Mouse (Mus musculus) hindbrain, embryonic 11.5 days (tissue): Measurements from ENCODE around the gene Gbx2. TPM values are rescaled to one million over a fixed set of nuclear protein-coding genes. Genes with fewer than 3 reads are reported as not detected.
A peak's percentile ranks its signal among the peaks of the same experiment; 100 is the strongest.

Source experiments
- ATAC-seq: fragments of 200-750 bp; cut with Nextera tagmentation; 2 replicates; pipeline ENCODE4 v1.8.0; 2017; ENCODE audit warnings: mild to moderate bottlenecking, moderate TSS enrichment, moderate library complexity; ENCODE audit not compliant: low FRiP score
- DNase-seq: peaks from one replicate; pipeline ENCODE4 v3.0.0-alpha.2; 2015; ENCODE audit warnings: low spot score
- H3K27ac ChIP-seq: fragments of 300-500 bp; sonication (generic); 2 replicates; pipeline ENCODE4 v1.5.1; 2014; ENCODE audit warnings: mild to moderate bottlenecking, low read depth, low read length
- H3K27me3 ChIP-seq: fragments of 300-500 bp; sonication (generic); 2 replicates; pipeline ENCODE4 v1.6.1; 2014; ENCODE audit warnings: mild to moderate bottlenecking, low read length, moderate library complexity, mixed read lengths; ENCODE audit not compliant: control insufficient read depth, insufficient read depth
- H3K36me3 ChIP-seq: fragments of 300-500 bp; sonication (generic); 2 replicates; pipeline ENCODE4 v1.6.1; 2014; ENCODE audit warnings: mild to moderate bottlenecking, low read length, moderate library complexity, mixed read lengths; ENCODE audit not compliant: control insufficient read depth, insufficient read depth
- H3K4me1 ChIP-seq: fragments of 300-500 bp; sonication (generic); replicated peaks from 2 replicates; pipeline ENCODE4 v1.6.1; 2014; ENCODE audit warnings: low read length, mixed read lengths; ENCODE audit not compliant: control insufficient read depth, insufficient read depth
- H3K4me2 ChIP-seq: fragments of 300-500 bp; sonication (generic); replicated peaks from 2 replicates; pipeline ENCODE4 v1.6.1; 2014; ENCODE audit warnings: mild to moderate bottlenecking, low read depth, low read length
- H3K4me3 ChIP-seq: fragments of 300-500 bp; sonication (generic); 2 replicates; pipeline ENCODE4 v1.5.1; 2014; ENCODE audit warnings: low read depth, low read length
- H3K9ac ChIP-seq: fragments of 300-500 bp; sonication (generic); 2 replicates; pipeline ENCODE4 v1.6.1; 2014; ENCODE audit warnings: low read depth, low read length
- H3K9me3 ChIP-seq: fragments of 300-500 bp; sonication (generic); 2 replicates; pipeline ENCODE4 v1.6.1; 2016; ENCODE audit warnings: low read length; ENCODE audit not compliant: control insufficient read depth
- WGBS: fragments of 180-500 bp; shearing (Covaris S2); extraction: QIAGEN DNeasy Blood & Tissue Kit; methylation state at CpG from one replicate; pipeline ENCODE4 v1.1.7; 2014; 5-methylcytosine and 5-hydroxymethylcytosine counted together
- polyA plus RNA-seq: library from polyadenylated mRNA; unstranded; fragments of >200 nt; fragmentation: Nextera tagmentation; extraction: Ambion mirVana; gene quantifications from 2 replicates; pipeline ENCODE4 v1.2.1, GENCODE M21; 2014

The Gbx2 gene
- polyA plus RNA-seq, 1 experiment from 2014 or later, result 30.0 TPM

DNA sequence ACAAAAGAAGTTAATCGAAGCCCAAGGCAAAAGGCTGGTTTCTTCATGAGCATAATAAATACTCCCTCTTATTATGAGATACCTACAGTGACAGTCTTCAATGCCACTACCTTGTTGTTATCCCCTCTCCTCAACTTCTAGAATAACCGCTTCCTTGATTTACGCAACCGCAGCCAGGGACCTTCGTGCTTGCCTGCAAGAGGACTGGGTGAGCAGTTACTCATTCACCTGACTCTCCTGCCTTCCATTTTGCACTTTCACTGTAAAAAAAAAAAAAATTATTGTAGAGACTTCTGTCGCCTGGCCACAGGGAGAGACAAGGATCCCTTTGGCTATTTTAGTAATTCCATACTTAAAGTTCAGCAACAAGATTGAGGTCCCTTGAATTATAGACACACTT is 2.0 kb upstream of the Gbx2 start:
- no peak for DNase-seq
- ATAC-seq, result no peak
- WGBS, result 6% methylated on average over 6 of the region's 6 CpGs
- H3K36me3 ChIP-seq, result no peaks in the 10 kb centered on the region
- H3K4me2 ChIP-seq, result peak overlapping the region; percentile 89
- H3K27me3 ChIP-seq, result peaks cover 55% of the 10 kb centered on the region
- H3K4me3 ChIP-seq, result peak overlapping the region; percentile 65; the same call in 1 of the 2 replicates
- peak overlapping the region; percentile 25 for H3K27ac ChIP-seq
- 0 out of 2 replicates have a peak overlapping the region, but pooled peaks have one; percentile 11 for H3K9ac ChIP-seq
- H3K9me3 ChIP-seq, result no peaks in the 10 kb centered on the region
- peaks cover 24% of the 10 kb centered on the region for H3K4me1 ChIP-seq

DNA sequence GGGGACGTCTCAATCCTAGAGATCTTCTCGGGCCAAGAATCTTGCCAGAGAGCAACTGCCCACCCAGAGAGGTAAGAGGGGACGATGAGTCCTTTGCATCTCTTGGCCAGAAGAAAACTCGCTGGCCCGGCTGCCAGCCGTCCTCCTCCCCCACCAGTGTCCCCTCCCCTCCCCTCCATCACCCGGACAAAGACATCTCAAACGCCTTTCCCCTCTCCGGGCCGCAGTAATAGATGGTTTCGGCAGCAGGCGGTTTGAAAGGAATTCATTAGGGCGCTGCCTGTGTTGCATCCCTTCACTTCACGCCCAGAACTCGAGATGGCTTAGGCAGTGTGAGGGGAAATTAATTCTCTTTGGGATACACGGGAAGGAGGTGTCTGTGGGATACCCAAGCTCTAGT is 1.6 kb upstream of the Gbx2 start:
- peaks cover 53% of the 10 kb centered on the region for H3K27me3 ChIP-seq
- H3K4me3 ChIP-seq, result peak overlapping the region; percentile 65
- peak; percentile 74 for DNase-seq
- H3K4me1 ChIP-seq, result peaks cover 24% of the 10 kb centered on the region
- H3K9ac ChIP-seq, result peak overlapping the region; percentile 16; the same call in 1 of the 2 replicates
- ATAC-seq, result peak; percentile 36; the same call in 1 of the 2 replicates
- WGBS, result 0% methylated on average over 16 of the region's 16 CpGs
- no peaks in the 10 kb centered on the region for H3K9me3 ChIP-seq
- H3K27ac ChIP-seq, result peak overlapping the region; percentile 25; the same call in 1 of the 2 replicates
- H3K4me2 ChIP-seq, result peak overlapping the region; percentile 89
- H3K36me3 ChIP-seq, result no peaks in the 10 kb centered on the region

DNA sequence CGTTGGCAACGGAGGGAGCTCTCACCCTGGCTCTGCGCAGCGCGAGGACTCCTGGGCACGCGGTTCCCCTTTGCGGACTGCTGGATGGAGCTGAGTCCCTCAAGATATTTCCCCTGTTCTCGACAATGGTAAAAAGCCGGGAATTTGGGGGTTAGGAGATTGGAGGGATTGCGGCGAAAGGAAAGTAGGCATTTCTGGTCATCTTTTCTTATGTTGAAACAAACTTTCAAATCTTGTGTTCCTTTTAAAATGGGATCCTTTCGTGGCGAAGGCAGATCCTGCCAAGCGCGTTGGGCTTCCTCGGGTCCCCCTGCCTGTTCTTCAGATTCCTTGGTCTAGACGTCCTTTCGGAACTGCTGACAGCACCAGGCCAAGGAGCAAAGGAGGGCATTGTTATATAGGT is 1.0 kb upstream of the Gbx2 start:
- H3K4me1 ChIP-seq, result peaks cover 28% of the 10 kb centered on the region
- peak overlapping the region; percentile 65 for H3K4me3 ChIP-seq
- no peaks in the 10 kb centered on the region for H3K9me3 ChIP-seq
- no peak for ATAC-seq
- H3K36me3 ChIP-seq, result no peaks in the 10 kb centered on the region
- peak overlapping the region; percentile 25; the same call in 1 of the 2 replicates for H3K27ac ChIP-seq
- peaks cover 55% of the 10 kb centered on the region for H3K27me3 ChIP-seq
- peak overlapping the region; percentile 16; the same call in 1 of the 2 replicates for H3K9ac ChIP-seq
- peak overlapping the region; percentile 89 for H3K4me2 ChIP-seq
- peak; percentile 61 for DNase-seq
- under 1% methylated on average over 19 of the region's 19 CpGs for WGBS

DNA sequence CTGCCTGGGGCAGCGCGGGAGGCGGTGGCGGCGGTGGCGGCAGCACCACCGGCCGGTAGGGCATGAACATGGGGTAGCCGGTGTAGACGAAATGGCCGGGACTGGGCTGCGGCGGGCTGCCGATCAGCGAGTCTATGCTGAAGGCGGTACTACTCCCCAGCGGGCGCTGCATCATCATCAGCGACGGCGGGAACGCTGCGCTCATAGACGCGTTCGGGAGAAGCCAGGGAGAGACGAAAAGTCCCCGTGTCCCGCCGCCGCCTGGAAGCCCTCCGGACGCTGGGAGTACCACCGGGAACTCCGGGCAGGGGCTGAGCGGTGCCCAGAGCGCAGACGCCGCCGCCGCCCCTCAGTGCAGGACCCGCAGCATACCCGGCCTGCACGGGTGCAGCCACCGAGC is 428 bp downstream of the Gbx2 start:
- Histone ChIP-seq H3K4me2 (peak overlapping the region; percentile 89), H3K9me3 (no peaks in the 10 kb centered on the region), H3K36me3 (no peaks in the 10 kb centered on the region), H3K9ac (peak overlapping the region; percentile 81), H3K4me3 (peak overlapping the region; percentile 65), H3K27ac (peak overlapping the region; percentile 77), H3K4me1 (peaks cover 30% of the 10 kb centered on the region), H3K27me3 (peaks cover 53% of the 10 kb centered on the region)
- DNase-seq (peak; percentile 71), ATAC-seq (no peak; the same call in 1 of the 2 replicates)
- under 1% methylated on average over 40 of the region's 45 CpGs for WGBS

DNA sequence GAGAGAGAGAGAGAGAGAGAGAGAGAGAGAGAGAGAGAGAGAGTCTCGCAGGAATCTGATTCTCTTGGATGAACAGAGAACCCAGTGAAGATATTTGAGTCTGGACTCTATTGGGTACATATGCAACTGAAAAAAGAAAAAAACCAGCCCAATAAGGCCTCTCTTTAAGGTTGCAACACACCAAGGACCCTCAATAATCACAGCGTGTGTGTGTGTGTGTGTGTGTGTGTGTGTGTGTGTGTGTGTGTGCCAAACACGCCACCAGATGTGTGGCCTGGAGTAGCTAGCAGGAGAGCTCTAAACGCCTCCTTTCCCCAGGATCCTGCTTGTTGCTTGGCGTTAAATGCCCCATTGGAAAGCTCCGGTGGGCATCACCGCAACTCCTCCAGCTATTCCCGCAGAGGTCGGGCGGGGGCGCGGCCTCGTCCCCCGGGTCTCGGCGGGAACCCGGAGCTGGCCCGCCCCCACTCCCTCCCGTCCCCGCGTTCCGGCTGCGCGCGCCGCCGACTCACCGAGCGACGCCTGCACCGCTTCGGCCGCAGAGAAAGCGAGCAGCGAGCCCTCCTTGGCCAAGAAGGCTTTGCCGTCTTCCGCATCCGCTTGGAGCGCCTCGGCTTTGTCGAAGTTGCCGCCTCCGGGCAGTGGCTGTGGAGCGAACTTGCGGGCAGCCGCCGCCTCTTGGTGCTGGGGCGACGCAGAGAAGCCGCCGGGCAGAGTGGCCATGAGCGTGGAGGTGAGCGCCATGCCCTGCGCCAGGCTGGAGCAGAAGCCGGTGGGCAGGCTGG is 1.1 kb downstream of the Gbx2 start:
- no peak for ATAC-seq
- peak overlapping the region; percentile 81 for H3K9ac ChIP-seq
- peaks cover 31% of the 10 kb centered on the region for H3K4me1 ChIP-seq
- peak; percentile 74 for DNase-seq
- H3K9me3 ChIP-seq, result no peaks in the 10 kb centered on the region
- peaks cover 54% of the 10 kb centered on the region for H3K27me3 ChIP-seq
- under 1% methylated on average over 53 of the region's 55 CpGs for WGBS
- peak overlapping the region; percentile 77 for H3K27ac ChIP-seq
- no peaks in the 10 kb centered on the region for H3K36me3 ChIP-seq
- peak overlapping the region; percentile 89 for H3K4me2 ChIP-seq
- H3K4me3 ChIP-seq, result peak overlapping the region; percentile 65

DNA sequence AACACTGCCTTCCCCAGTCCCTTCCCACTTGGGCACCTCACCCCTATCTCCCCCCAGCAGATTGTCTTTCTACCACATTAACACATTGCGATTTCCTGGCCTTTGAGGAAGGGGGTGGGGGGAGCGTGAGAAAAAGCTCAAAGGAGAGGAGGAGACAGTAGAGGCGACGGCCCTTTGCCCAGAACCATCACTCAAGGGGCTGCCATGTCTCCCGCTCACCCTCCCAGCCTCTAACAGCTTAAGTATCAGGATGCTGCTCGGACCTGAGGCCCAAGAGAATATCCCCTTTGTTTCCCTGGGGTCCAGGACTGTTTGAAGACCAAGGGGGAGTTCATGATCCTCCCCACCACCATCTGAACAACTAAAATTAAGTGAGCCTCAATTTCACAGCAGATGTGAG is 1.8 kb downstream of the Gbx2 start:
- H3K4me3 ChIP-seq, result peak overlapping the region; percentile 65
- peaks cover 35% of the 10 kb centered on the region for H3K4me1 ChIP-seq
- DNase-seq (peak; percentile 63), ATAC-seq (no peak)
- no peaks in the 10 kb centered on the region for H3K9me3 ChIP-seq
- no peak overlapping the region for H3K27ac ChIP-seq
- H3K36me3 ChIP-seq, result no peaks in the 10 kb centered on the region
- peaks cover 58% of the 10 kb centered on the region for H3K27me3 ChIP-seq
- WGBS, result 2% methylated on average over 6 of the region's 6 CpGs
- peak overlapping the region; percentile 39 for H3K9ac ChIP-seq
- H3K4me2 ChIP-seq, result peak overlapping the region; percentile 89

DNA sequence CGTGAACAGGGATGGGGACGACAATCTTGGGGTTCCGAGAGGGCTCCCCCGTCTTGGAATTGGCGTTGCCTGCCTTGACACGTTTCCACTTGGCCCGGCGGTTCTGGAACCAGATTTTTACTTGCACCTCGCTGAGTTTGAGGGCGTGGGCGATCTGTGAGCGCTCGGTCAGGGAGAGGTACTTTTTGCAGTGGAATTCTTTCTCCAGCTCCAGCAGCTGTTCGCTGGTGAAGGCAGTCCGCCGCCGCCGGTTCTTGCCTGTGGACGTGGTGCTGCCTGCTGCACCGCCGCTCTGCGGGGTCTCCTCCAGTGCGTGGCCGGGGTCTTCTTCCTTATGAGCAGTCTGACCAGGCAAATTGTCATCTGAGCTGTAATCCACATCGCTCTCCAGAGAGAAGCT is 2.3 kb downstream of the Gbx2 start:
- Histone ChIP-seq H3K27me3 (peaks cover 58% of the 10 kb centered on the region), H3K4me3 (peak overlapping the region; percentile 65), H3K4me2 (peak overlapping the region; percentile 89), H3K36me3 (no peaks in the 10 kb centered on the region), H3K9me3 (no peaks in the 10 kb centered on the region), H3K4me1 (peaks cover 32% of the 10 kb centered on the region), H3K9ac (peak overlapping the region; percentile 39), H3K27ac (no peak overlapping the region)
- ATAC-seq, result no peak
- WGBS, result 4% methylated on average over 25 of the region's 25 CpGs
- peak; percentile 61 for DNase-seq

DNA sequence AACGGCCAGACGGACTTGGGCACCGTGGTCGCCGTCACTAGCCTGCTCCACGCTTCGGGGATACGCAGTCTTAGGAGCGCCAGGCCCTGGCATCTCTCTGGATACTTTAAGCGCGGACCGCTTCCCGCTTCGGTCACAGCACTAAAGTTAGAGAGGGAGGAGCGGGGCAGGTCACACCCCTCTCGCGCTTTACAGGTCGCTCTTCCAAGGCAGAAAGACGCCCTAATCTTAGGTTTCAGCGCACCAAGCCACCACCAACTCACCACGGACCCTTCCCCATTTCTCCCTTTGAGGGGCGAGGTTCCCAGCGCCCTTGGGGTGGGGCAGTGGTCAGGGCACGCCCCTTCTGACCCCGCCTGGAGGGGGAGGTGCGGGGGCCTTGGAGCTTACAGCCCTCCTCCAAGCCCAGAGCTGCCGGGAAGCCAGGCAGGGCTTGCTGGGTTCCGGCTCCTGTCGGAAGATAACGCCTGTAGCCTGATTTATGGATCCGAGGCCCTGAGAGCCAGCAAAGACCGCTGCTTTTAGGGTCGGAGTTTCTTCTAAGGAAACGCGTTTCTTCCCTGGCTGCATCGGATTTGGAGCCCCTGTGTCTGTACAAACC is 3.8 kb downstream of the Gbx2 start:
- H3K9me3 ChIP-seq, result no peaks in the 10 kb centered on the region
- DNase-seq (peak; percentile 54), ATAC-seq (no peak)
- H3K4me1 ChIP-seq, result peaks cover 41% of the 10 kb centered on the region
- H3K9ac ChIP-seq, result peak overlapping the region; percentile 17; the same call in 1 of the 2 replicates
- peaks cover 64% of the 10 kb centered on the region for H3K27me3 ChIP-seq
- H3K4me3 ChIP-seq, result peak overlapping the region; percentile 65
- 3% methylated on average over 36 of the region's 36 CpGs for WGBS
- no peaks in the 10 kb centered on the region for H3K36me3 ChIP-seq
- H3K27ac ChIP-seq, result no peak overlapping the region
- peak overlapping the region; percentile 89 for H3K4me2 ChIP-seq
